Mouse (Mus musculus) spleen, adult 2 months (tissue): ENCODE data around the gene Dgkk. TPM values are rescaled to one million over a fixed set of nuclear protein-coding genes. Genes with fewer than 3 reads are reported as not detected.
"Not testable (repeated sequence)": the region's sequence is repeated elsewhere in the genome, so short reads cannot be mapped to it uniquely, and the experiment has no call there.

Experiments
- DNase-seq, 2 experiments: peaks; one replicate each; pipeline versions ENCODE4 v3.0.0 to v3.0.0-alpha.2; 2012 to 2021; ENCODE audit warnings: low spot score in 2 of 2, low read depth in 1 of 2
- H3K27ac ChIP-seq: fragments of 200-500 bp; 2 replicates; pipeline ENCODE4 v1.5.1; 2012; ENCODE audit warnings: low read length, inconsistent platforms; ENCODE audit not compliant: insufficient read depth
- H3K27me3 ChIP-seq: fragments of 200-500 bp; 2 replicates; pipeline ENCODE4 v1.6.1; 2012; ENCODE audit warnings: mild to moderate bottlenecking, moderate library complexity, low read length, inconsistent platforms; ENCODE audit not compliant: control insufficient read depth, insufficient read depth
- H3K36me3 ChIP-seq: fragments of 200-500 bp; 2 replicates; pipeline ENCODE4 v1.6.1; 2012; ENCODE audit warnings: mild to moderate bottlenecking, low read length, inconsistent platforms; ENCODE audit not compliant: control insufficient read depth, insufficient read depth
- H3K4me1 ChIP-seq: fragments of 200-500 bp; 2 replicates; pipeline ENCODE4 v1.6.1; 2011; ENCODE audit warnings: inconsistent platforms; ENCODE audit not compliant: control insufficient read depth, insufficient read depth, insufficient read length
- H3K4me3 ChIP-seq: fragments of 200-500 bp; 2 replicates; pipeline ENCODE4 v1.5.1; 2011; ENCODE audit warnings: mild to moderate bottlenecking, inconsistent platforms; ENCODE audit not compliant: insufficient read depth, insufficient read length; ENCODE audit errors: extremely low read depth
- CTCF ChIP-seq: fragments of 200-500 bp; IDR thresholded peaks from 2 replicates; pipeline ENCODE4 v1.5.1; 2011; ENCODE audit warnings: mild to moderate bottlenecking, inconsistent platforms; ENCODE audit not compliant: insufficient read depth, insufficient read length, insufficient replicate concordance; ENCODE audit errors: extremely low read depth
- POLR2A ChIP-seq: fragments of 200-500 bp; IDR thresholded peaks from 2 replicates; pipeline ENCODE4 v1.6.1; 2011; ENCODE audit warnings: low read depth, low read length, inconsistent platforms
- WGBS: fragments of 180-500 bp; shearing (Covaris S2); methylation state at CpG from one replicate; pipeline ENCODE4 v1.1.7; 2018; 5-methylcytosine and 5-hydroxymethylcytosine counted together
- polyA plus RNA-seq: library from polyadenylated mRNA; depleted of rRNA; stranded (reverse); fragments of >200 nt; gene quantifications from 2 replicates; pipeline ENCODE4 v1.2.3, GENCODE M21; 2012

The Dgkk gene
- polyA plus RNA-seq, 1 experiment: 0.02 TPM

DNA sequence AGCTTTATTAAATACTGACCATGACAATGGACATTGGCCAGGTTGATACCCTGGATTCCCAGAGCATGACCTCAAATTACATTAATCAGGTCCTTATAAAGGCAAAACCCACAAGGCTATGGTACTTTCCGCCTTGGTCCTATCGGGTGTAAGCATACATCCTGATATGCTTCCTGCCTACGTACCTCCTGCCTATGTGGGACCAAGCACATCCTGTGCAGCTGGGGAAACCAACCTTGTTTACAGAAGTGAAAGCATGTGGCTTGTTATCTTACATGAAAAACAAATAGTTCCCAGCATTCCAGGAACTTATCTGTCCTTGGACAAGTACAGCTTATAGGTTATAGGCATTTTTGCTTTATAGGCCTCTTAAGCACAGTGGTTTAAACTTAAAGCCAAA lies 189.5 kb downstream of the Dgkk start:
- Histone ChIP-seq H3K27ac (no peak overlapping the region), H3K36me3 (no peaks in the 10 kb centered on the region), H3K4me1 (no peaks in the 10 kb centered on the region), H3K4me3 (no peak overlapping the region), H3K27me3 (no peaks in the 10 kb centered on the region)
- no peak for DNase-seq
- 57% methylated on average over 3 of the region's 3 CpGs for WGBS
- TF ChIP-seq POLR2A: no peak

DNA sequence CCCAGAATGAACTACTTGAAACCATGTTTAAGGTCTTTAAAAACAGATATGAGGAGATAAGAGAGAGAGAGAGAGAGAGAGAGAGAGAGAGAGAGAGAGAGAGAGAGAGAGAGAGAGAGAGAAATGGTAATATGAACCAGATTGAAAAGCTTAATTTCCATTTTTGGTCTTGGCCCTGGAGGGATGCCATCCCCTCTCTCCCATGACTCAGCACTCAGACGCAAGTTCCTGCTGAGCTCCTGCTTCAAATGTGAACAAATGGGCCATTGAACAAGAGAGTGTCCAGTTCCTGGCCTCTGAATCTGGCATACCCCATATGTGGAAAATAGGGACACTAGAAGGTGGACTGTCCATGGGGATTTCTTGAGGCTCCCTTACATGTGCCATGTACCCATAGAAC lies 192.8 kb downstream of the Dgkk start:
- WGBS: 45% methylated on average over 1 of the region's 1 CpGs
- Histone ChIP-seq H3K4me1 (no peaks in the 10 kb centered on the region), H3K27me3 (no peaks in the 10 kb centered on the region), H3K36me3 (no peaks in the 10 kb centered on the region), H3K4me3 (no peak overlapping the region), H3K27ac (no peak overlapping the region)
- DNase-seq: no peak
- TF ChIP-seq POLR2A: no peak
- TF ChIP-seq CTCF: no peak

DNA sequence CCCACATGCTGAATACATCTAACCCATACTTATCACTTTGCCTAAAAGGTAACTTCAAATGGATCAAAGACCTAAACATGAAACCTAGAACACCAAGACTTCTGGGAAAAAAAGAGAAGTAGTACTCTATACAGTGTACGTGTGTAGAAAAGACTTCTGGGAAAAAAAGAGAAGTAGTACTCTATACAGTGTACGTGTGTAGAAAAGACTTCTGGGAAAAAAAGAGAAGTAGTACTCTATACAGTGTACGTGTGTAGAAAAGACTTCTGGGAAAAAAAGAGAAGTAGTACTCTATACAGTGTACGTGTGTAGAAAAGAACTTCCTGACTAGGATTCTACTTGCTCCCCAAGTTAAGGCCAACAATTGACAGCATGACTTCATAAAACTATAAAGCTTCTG lies 204.8 kb downstream of the Dgkk start:
- not testable (repeated sequence) for DNase-seq, H3K4me3 ChIP-seq, H3K4me1 ChIP-seq, H3K36me3 ChIP-seq, H3K27me3 ChIP-seq, H3K27ac ChIP-seq
- 38% methylated on average over 4 of the region's 4 CpGs for WGBS
